8 mouse cellular contexts compared by ENCODE assay signal in the genomic region with DNA sequence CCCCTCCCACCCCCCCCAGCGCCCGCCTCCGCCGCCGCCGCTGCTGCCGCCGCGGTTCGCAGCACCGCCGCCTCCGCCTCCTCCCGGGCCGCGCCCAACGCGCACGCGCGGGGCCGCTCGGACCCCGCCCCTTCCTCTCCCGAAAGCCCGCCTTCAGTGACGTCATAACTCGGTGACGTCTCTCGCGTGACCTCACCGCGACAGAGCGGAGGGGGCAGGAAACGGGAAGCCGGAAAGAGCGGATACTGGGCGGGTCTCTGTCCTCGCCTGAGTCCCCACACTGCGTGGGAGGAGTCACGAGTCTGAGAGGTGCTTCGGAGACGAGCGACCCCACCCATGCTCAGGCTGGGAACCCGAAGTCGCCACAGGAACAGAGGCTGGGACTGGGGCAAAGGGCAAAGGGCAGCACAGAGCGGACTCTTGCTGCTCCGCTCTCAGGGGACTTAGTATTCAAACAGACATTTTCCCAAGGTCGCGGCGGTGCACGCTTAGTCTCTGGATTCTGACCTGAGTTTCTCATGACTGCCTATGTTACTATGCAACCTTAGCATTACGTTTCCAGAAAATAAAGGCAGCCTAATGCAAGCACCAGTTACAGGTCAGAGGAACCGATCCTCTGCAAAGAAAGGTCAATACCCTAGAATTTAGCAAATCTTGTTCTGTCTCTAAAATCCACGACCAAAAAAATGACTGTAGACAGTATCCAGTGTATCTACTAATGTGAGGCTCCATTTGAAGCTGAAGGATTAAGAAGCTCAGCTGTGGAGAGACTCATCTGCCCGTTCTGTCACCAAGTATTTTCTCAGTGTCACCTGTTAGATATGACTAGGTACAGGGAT. TPM values are rescaled to one million over a fixed set of nuclear protein-coding genes. Genes with fewer than 3 reads are reported as not detected.
A peak's percentile ranks its signal among the peaks of the same experiment; 100 is the strongest.
DNase-seq lines count a peak whose midpoint lies in the region; ATAC-seq and TF ChIP-seq lines count a peak whose summit lies in the region.

A gene (minus strand): TSS at position 81 of the 839 bp plus-strand sequence.

- H3K9me3 ChIP-seq in ES-Bruce4 (replicated peaks; ENCODE audit: control insufficient read depth, insufficient read depth, low read length, poor library complexity, severe bottlenecking), result no peaks in the 10 kb centered on the region
- H3K9me3 ChIP-seq in forebrain, embryonic 13.5 days (replicated peaks), result no peaks in the 10 kb centered on the region
- no peaks in the 10 kb centered on the region for H3K9me3 ChIP-seq in liver, postnatal 0 days (ENCODE audit: low read length)
- H3K9me3 ChIP-seq in neural tube, embryonic 14.5 days (ENCODE audit: control insufficient read depth, low read length), result no peaks in the 10 kb centered on the region

- H3K27me3 ChIP-seq in ES-Bruce4 (ENCODE audit: control insufficient read depth, insufficient read depth, low read length, poor library complexity, severe bottlenecking), result no peaks in the 10 kb centered on the region
- 0 out of 2 replicates have a peak, but pooled peaks cover 3% of the 10 kb centered on the region for H3K27me3 ChIP-seq in forebrain, embryonic 13.5 days
- H3K27me3 ChIP-seq in liver, postnatal 0 days (ENCODE audit: insufficient read depth, low read length), result no peaks in the 10 kb centered on the region
- H3K27me3 ChIP-seq in neural tube, embryonic 14.5 days (ENCODE audit: control insufficient read depth, insufficient read depth, low read length), result no peaks in the 10 kb centered on the region

- peak; percentile 98 to 99 for DNase-seq in heart, postnatal 10 days
- peak; percentile 97 for DNase-seq in large intestine, adult 2 months (ENCODE audit: low read depth, low spot score)
- peak; percentile 99 for DNase-seq in liver, postnatal 0 days
- DNase-seq in testis, postnatal 10 days (ENCODE audit: low spot score), result peak; percentile 99

- peak; percentile 91 for ATAC-seq in cerebellum, adult (ENCODE audit: insufficient number of reproducible peaks, low FRiP score, low TSS enrichment)
- peak; percentile 97 for ATAC-seq in forebrain, embryonic 13.5 days
- ATAC-seq in liver, postnatal 0 days, result peak; percentile 90
- peak; percentile 96 for ATAC-seq in neural tube, embryonic 14.5 days (ENCODE audit: low read depth)

- peak; percentile 57; the same call in 1 of the 2 replicates for TF ChIP-seq EP300 in ES-Bruce4 (IDR thresholded peaks at IDR 0.05; ENCODE audit: insufficient read depth, low read depth, low read length)
- TF ChIP-seq EP300 in liver, postnatal 0 days (IDR thresholded peaks at IDR 0.05; ENCODE audit: low read depth), result peak; percentile 73

- peak within 1 kb of the TSS; percentile 64 for H3K27ac ChIP-seq in ES-Bruce4 (ENCODE audit: insufficient read depth, low read length)
- peak within 1 kb of the TSS; percentile 78 for H3K27ac ChIP-seq in forebrain, embryonic 13.5 days
- peak within 1 kb of the TSS; percentile 99 for H3K27ac ChIP-seq in liver, postnatal 0 days (ENCODE audit: low read depth)
- peak within 1 kb of the TSS; percentile 87 for H3K27ac ChIP-seq in neural tube, embryonic 14.5 days (ENCODE audit: low read depth, low read length)

- WGBS in forebrain, embryonic 13.5 days, result 2% methylated on average over 39 of the region's 56 CpGs
- under 1% methylated on average over 51 of the region's 56 CpGs for WGBS in large intestine, adult 2 months
- WGBS in liver, postnatal 0 days (ENCODE audit: insufficient replicate concordance), result 1% methylated on average over 41 of the region's 56 CpGs
- WGBS in neural tube, embryonic 14.5 days, result 4% methylated on average over 29 of the region's 56 CpGs

- TF ChIP-seq POLR2A in ES-Bruce4 (IDR thresholded peaks at IDR 0.05; ENCODE audit: insufficient read depth, low read length), result peak; percentile 78

- peaks cover 5% of the 10 kb centered on the region for H3K4me1 ChIP-seq in ES-Bruce4 (ENCODE audit: control insufficient read depth, insufficient read depth, low read length)
- H3K4me1 ChIP-seq in forebrain, embryonic 13.5 days, result peaks cover 29% of the 10 kb centered on the region
- H3K4me1 ChIP-seq in liver, postnatal 0 days (ENCODE audit: insufficient read depth), result peaks cover 48% of the 10 kb centered on the region
- peaks cover 15% of the 10 kb centered on the region for H3K4me1 ChIP-seq in neural tube, embryonic 14.5 days (ENCODE audit: control insufficient read depth, insufficient read depth, low read length)

- no peaks in the 10 kb centered on the region for H3K36me3 ChIP-seq in ES-Bruce4 (ENCODE audit: control insufficient read depth, insufficient read depth, low read length, poor library complexity, severe bottlenecking)
- H3K36me3 ChIP-seq in forebrain, embryonic 13.5 days (ENCODE audit: poor library complexity, severe bottlenecking), result no peaks in the 10 kb centered on the region
- no peaks in the 10 kb centered on the region for H3K36me3 ChIP-seq in liver, postnatal 0 days (replicated peaks; ENCODE audit: insufficient read depth, low read length)
- H3K36me3 ChIP-seq in neural tube, embryonic 14.5 days (ENCODE audit: control insufficient read depth, insufficient read depth, low read length), result no peaks in the 10 kb centered on the region

- intact Hi-C loops in heart, postnatal 10 days (cut with DNase I), result no loop called here

- H3K9ac ChIP-seq in ES-Bruce4 (ENCODE audit: low read depth, poor library complexity, severe bottlenecking), result peak within 1 kb of the TSS; percentile 86
- H3K9ac ChIP-seq in forebrain, embryonic 13.5 days, result peak within 1 kb of the TSS; percentile 98
- H3K9ac ChIP-seq in liver, postnatal 0 days (replicated peaks), result peak within 1 kb of the TSS; percentile 100
- peak within 1 kb of the TSS; percentile 93 for H3K9ac ChIP-seq in neural tube, embryonic 14.5 days (replicated peaks; ENCODE audit: low read depth, low read length)

- peak within 1 kb of the TSS; percentile 87 for H3K4me3 ChIP-seq in ES-Bruce4 (ENCODE audit: low read depth, low read length)
- H3K4me3 ChIP-seq in forebrain, embryonic 13.5 days, result peak within 1 kb of the TSS; percentile 98
- H3K4me3 ChIP-seq in liver, postnatal 0 days (ENCODE audit: low read depth, low read length), result peak within 1 kb of the TSS; percentile 99
- H3K4me3 ChIP-seq in neural tube, embryonic 14.5 days (ENCODE audit: low read depth, low read length), result peak within 1 kb of the TSS; percentile 90

- peak within 1 kb of the TSS; percentile 98 for H3K4me2 ChIP-seq in forebrain, embryonic 13.5 days
- peak within 1 kb of the TSS; percentile 92 for H3K4me2 ChIP-seq in liver, postnatal 0 days (ENCODE audit: low read depth, low read length)
- H3K4me2 ChIP-seq in neural tube, embryonic 14.5 days (ENCODE audit: low read depth, low read length), result peak within 1 kb of the TSS; percentile 62

- TF ChIP-seq CTCF in ES-Bruce4 (IDR thresholded peaks at IDR 0.05; ENCODE audit: low read depth, low read length), result no peak
- TF ChIP-seq CTCF in liver, postnatal 0 days (IDR thresholded peaks at IDR 0.05; ENCODE audit: low read depth), result peak; percentile 18; the same call in 1 of the 2 replicates

RNA-seq across cellular contexts. Expression of the gene that starts here (rescaled TPM):
- 90.6 and 95.0 TPM in 2 replicates for polyA plus RNA-seq in ES-Bruce4 (2011; ENCODE audit: insufficient read depth, insufficient read length, low read depth, missing spikeins)
- 9.1 and 11.3 TPM in 2 replicates for polyA plus RNA-seq in forebrain, embryonic 13.5 days (2015; fragmentation: Nextera tagmentation; extraction: Ambion mirVana)
- total RNA-seq in heart, postnatal 10 days (2021), result 100 to 1,000 TPM; 109 to 112 TPM
- 78.2 and 81.5 TPM in 2 replicates for polyA plus RNA-seq in large intestine, adult 2 months (2012; rRNA removed)
- 23.8 and 24.7 TPM in 2 replicates for polyA plus RNA-seq in liver, postnatal 0 days (2015; fragmentation: Nextera tagmentation; extraction: Ambion mirVana)
- 10.0 and 11.0 TPM in 2 replicates for polyA plus RNA-seq in neural tube, embryonic 14.5 days (2014; fragmentation: Nextera tagmentation; extraction: Ambion mirVana)

Comparison
In these comparisons a context has a peak if more than half of its experiments do, and no peak if none do; other contexts are left out.
1. Peak in every context shown above with its lines: DNase-seq, ATAC-seq, H3K4me3 ChIP-seq and H3K27ac ChIP-seq.